Mouse (Mus musculus) heart, embryonic 11.5 days (tissue): ENCODE results near the gene Nmb. TPM values are rescaled to one million over a fixed set of nuclear protein-coding genes. Genes with fewer than 3 reads are reported as not detected.
"Not testable (repeated sequence)": the region's sequence is repeated elsewhere in the genome, so short reads cannot be mapped to it uniquely, and the experiment has no call there.

Source experiments
- ATAC-seq: fragments of 200-750 bp; cut with Nextera tagmentation; replicated peaks from 2 replicates; pipeline ENCODE4 v1.8.0; 2017; ENCODE audit warnings: moderate library complexity; ENCODE audit not compliant: insufficient number of reproducible peaks, low FRiP score, low TSS enrichment
- H3K27ac ChIP-seq: fragments of 300-500 bp; sonication (generic); 2 replicates; pipeline ENCODE4 v1.5.1; 2014; ENCODE audit warnings: mild to moderate bottlenecking, low read depth, low read length
- H3K27me3 ChIP-seq: fragments of 300-500 bp; sonication (generic); 2 replicates; pipeline ENCODE4 v1.6.1; 2014; ENCODE audit warnings: mild to moderate bottlenecking, low read length, mixed read lengths; ENCODE audit not compliant: control insufficient read depth, insufficient read depth
- H3K36me3 ChIP-seq: fragments of 300-500 bp; sonication (generic); 2 replicates; pipeline ENCODE4 v1.6.1; 2014; ENCODE audit warnings: mild to moderate bottlenecking, low read length, moderate library complexity, mixed read lengths; ENCODE audit not compliant: control insufficient read depth, insufficient read depth
- H3K4me1 ChIP-seq: fragments of 300-500 bp; sonication (generic); 2 replicates; pipeline ENCODE4 v1.6.1; 2014; ENCODE audit warnings: low read length; ENCODE audit not compliant: control insufficient read depth, insufficient read depth
- H3K4me2 ChIP-seq: fragments of 300-500 bp; sonication (generic); 2 replicates; pipeline ENCODE4 v1.6.1; 2014; ENCODE audit warnings: mild to moderate bottlenecking, moderate library complexity
- H3K4me3 ChIP-seq: fragments of 300-500 bp; sonication (generic); 2 replicates; pipeline ENCODE4 v1.5.1; 2014; ENCODE audit warnings: low read depth, low read length
- H3K9ac ChIP-seq: fragments of 300-500 bp; sonication (generic); 2 replicates; pipeline ENCODE4 v1.6.1; 2014; ENCODE audit warnings: mild to moderate bottlenecking, low read depth, low read length, moderate library complexity
- H3K9me3 ChIP-seq: fragments of 300-500 bp; sonication (generic); replicated peaks from 2 replicates; pipeline ENCODE4 v1.6.1; 2016; ENCODE audit warnings: low read length; ENCODE audit not compliant: control insufficient read depth
- WGBS: fragments of 180-500 bp; shearing (Covaris S2); extraction: QIAGEN DNeasy Blood & Tissue Kit; methylation state at CpG from one replicate; pipeline ENCODE4 v1.1.7; 2014; ENCODE audit not compliant: insufficient replicate concordance; 5-methylcytosine and 5-hydroxymethylcytosine counted together
- polyA plus RNA-seq: library from polyadenylated mRNA; unstranded; fragments of >200 nt; fragmentation: Nextera tagmentation; extraction: Ambion mirVana; gene quantifications from 2 replicates; pipeline ENCODE4 v1.2.1, GENCODE M21; 2014

Gene Nmb
- 4.7 and 4.9 TPM in 2 replicates for polyA plus RNA-seq

DNA sequence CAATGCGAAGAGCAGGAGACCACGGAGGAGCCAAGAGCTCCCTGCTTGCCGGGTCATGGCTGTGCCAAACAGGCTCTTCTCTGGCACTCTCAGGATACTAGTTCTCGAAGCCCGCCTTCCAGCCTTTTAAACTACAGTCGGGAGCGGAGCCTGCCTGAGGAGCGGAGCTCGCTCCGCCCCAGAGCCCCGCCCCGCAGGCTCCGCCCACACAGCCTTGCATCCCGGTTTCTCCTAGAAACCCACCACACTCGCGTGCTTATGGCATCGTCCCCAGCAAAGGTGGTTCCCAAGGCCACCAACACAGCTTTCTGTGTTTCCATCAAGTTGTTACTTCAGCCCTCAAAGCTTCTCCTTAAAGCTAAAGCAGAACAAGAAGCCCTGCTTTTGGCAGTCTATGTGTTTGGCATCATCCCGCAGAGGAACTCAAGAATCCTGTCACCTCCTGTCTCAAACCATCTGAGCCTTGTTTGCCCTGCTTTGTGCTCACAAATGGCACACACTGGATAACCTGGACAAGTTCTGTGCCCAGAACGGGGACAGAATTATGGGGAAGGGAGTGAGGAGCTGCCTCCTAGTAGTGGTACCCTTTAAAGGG is at the start of gene Nmb:
Gene Nmb, minus strand, starts transcription at position 156 of the 595 bp plus-strand sequence.
- ATAC-seq, result no peak
- whole genome bisulfite sequencing, result 3% methylated on average over 19 of the region's 19 CpGs

DNA sequence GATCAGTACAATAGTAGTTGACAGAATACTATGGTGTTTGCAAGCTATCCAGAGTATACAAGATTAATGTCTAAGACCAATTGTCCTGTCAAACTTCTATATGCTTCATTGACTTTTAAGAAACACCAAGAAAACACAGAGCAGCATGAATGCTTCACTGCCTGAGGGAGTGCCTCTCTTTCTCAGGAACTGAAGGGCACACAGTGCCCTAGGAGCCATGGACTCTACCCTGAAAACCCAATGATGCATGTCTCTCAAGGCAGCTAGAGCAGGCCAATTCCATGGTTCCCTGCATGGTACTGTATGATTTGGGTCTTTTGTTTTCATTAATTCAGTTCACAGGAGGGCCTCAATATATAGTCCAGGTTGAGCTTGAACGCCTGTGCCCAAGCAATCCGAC is 49.4 kb upstream of the Nmb start:
- Histone ChIP-seq H3K9me3 (no peaks in the 10 kb centered on the region), H3K27ac (no peak overlapping the region), H3K27me3 (no peaks in the 10 kb centered on the region), H3K4me3 (no peak overlapping the region), H3K36me3 (no peaks in the 10 kb centered on the region), H3K4me2 (no peak overlapping the region), H3K4me1 (no peaks in the 10 kb centered on the region), H3K9ac (no peak overlapping the region)
- WGBS, result 69% methylated on average over 2 of the region's 2 CpGs
- no peak for ATAC-seq

More for the DNA sequence above, at the start of gene Nmb:
- H3K4me3 ChIP-seq, result peak within 1 kb of the TSS; percentile 50
- no peak within 1 kb of the TSS for H3K27ac ChIP-seq
- no peaks in the 10 kb centered on the region for H3K27me3 ChIP-seq
- H3K4me1 ChIP-seq, result peaks cover 8% of the 10 kb centered on the region; the same call in 1 of the 2 replicates
- H3K9me3 ChIP-seq, result no peaks in the 10 kb centered on the region
- 0 out of 2 replicates have a peak, but pooled peaks cover 2% of the 10 kb centered on the region for H3K36me3 ChIP-seq
- peak within 1 kb of the TSS; percentile 77 for H3K9ac ChIP-seq
- H3K4me2 ChIP-seq, result peak within 1 kb of the TSS; percentile 99

DNA sequence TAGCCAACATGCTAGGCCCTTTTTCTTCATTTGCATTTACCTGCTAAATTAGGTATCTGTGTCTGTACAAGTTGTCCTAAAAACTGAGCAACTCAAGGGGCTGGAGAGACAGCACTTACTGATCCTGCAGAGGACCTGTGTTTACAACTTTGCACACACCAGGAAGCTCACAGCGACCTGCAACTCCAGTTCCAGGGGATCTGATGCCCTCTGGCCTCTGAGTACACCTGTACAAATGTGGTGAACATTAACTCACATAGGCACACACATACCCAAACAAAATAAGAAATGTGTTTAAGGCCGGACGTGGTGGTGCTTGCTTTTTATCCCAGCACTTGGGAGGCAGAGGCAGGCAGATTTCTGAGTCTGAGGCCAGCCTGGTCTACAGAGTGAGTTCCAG is 47.3 kb upstream of the Nmb start:
- Histone ChIP-seq H3K27me3 (no peaks in the 10 kb centered on the region), H3K9ac (no peak overlapping the region), H3K4me3 (no peak overlapping the region), H3K36me3 (no peaks in the 10 kb centered on the region), H3K9me3 (no peaks in the 10 kb centered on the region), H3K27ac (no peak overlapping the region), H3K4me2 (no peak overlapping the region), H3K4me1 (no peaks in the 10 kb centered on the region)
- WGBS, result 53% methylated on average over 3 of the region's 3 CpGs
- no peak for ATAC-seq

DNA sequence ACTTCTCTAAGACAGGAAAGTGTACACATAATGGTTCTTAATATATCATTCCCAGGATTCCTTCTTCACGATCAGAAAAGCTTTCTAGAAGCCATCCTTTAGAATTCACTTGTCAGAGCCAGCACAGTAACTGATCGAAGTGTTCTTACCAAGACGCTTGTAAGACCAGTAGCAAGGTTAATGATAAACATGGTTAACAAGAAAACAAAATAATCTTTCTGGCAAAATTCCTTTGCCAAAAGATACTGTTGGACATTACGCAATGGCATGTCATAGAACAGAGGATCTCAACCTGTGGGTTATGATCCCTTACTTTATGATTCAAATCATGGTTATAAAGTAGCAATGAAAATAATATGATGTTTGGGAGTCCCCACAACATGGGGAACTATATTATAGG is 46.6 kb upstream of the Nmb start:
- Histone ChIP-seq H3K27me3 (no peaks in the 10 kb centered on the region), H3K4me1 (peaks cover 2% of the 10 kb centered on the region; the same call in 1 of the 2 replicates), H3K4me3 (no peak overlapping the region), H3K36me3 (no peaks in the 10 kb centered on the region), H3K4me2 (no peak overlapping the region), H3K9me3 (no peaks in the 10 kb centered on the region), H3K27ac (no peak overlapping the region), H3K9ac (no peak overlapping the region)
- 81% methylated on average over 4 of the region's 4 CpGs for WGBS
- no peak for ATAC-seq

DNA sequence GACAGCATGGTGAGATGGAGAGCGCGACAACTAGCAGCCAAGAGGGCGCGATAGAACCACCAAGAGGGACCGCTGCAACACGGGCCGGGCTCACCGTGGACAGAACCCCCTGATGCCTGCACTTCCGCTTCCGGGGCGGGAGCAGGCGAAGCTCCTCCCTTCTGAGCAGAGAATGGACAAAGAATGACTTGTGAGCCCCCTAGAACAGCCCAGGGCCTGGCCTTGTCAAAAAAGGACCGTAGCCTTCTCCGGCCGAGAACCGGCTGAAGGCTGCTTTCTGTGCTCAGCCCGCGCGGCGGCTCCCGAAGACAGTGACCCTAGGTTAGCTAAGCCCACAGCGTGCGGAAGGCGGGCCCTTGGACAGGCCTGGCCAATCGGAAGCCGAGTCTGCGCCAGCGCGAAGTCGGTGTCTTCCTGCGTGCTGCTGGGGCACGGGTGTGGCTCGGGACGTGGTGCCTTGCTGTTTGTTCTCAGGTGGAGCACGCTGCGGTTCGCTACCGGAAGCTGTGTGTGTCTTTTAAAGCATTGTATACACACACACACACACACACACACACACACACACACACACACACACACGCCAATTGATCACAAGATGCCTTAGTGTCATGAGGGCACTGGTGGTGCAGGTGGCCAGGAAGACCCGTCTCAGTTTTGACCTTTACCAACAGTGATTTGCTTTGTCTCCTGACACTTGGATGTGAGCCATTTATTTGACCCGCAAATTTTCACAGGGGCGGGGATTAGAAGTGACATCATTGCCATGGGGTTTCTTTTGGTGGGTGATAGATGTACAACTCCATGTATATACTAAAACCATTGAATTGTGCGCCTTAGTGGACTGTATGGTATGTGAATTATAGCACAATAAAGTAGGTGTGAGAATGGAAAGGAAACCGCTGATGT is 42.8 kb upstream of the Nmb start, which contains the start of gene Sec11a:
Gene Sec11a, minus strand, starts transcription at position 336 of the 906 bp plus-strand sequence.
- peak within 1 kb of the TSS; percentile 70 for H3K4me2 ChIP-seq
- no peaks in the 10 kb centered on the region for H3K27me3 ChIP-seq
- peak within 1 kb of the TSS; percentile 88 for H3K9ac ChIP-seq
- peaks cover 7% of the 10 kb centered on the region for H3K4me1 ChIP-seq
- no peaks in the 10 kb centered on the region for H3K9me3 ChIP-seq
- peak within 1 kb of the TSS; percentile 96 for H3K27ac ChIP-seq
- peak within 1 kb of the TSS; percentile 79 for H3K4me3 ChIP-seq
- H3K36me3 ChIP-seq, result no peaks in the 10 kb centered on the region
- WGBS, result 3% methylated on average over 44 of the region's 44 CpGs
- peak; percentile 100 for ATAC-seq

DNA sequence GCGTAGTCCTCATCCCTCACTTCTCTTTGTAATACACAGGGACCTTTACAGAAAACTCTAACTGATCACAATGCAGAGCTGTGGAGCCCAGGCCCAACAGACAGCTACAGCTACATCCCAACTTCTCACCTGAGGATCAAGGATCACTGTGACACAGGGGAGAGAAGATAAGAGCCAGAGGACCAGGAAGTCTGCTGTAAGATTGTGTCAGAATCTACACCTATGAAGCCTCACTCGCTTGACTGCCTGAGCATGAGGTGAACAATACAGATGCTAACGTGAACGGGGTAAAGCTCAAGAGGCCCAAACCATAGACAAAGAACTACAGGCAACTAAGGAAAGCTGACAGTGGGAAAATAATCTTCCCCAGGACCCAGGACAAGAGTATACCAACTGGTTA is 34.9 kb upstream of the Nmb start:
- 92% methylated on average over 4 of the region's 4 CpGs for WGBS

DNA sequence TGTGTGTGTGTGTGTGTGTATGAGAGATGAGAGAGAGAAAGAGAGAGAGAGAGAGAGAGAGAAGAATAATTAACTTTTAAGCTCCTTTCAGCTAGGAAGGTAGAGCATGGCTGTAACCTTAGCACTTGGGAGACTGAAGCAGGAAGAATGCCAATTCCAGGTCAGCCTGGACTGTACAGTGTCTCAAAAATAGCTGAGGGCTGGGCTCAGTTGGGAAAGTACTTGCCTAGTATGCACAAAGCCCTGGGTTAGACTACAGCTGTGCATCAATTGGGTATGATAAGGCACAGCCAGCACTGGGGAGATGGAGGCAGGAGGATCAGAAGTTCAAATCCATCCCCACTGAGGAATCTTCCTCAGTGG is 32.4 kb upstream of the Nmb start:
- ATAC-seq, H3K36me3 ChIP-seq, H3K9me3 ChIP-seq, H3K4me1 ChIP-seq, H3K4me3 ChIP-seq, H3K4me2 ChIP-seq, H3K9ac ChIP-seq, H3K27me3 ChIP-seq, H3K27ac ChIP-seq: not testable (repeated sequence)

More for the DNA sequence above, 34.9 kb upstream of the Nmb start:
- H3K36me3 ChIP-seq, result no peaks in the 10 kb centered on the region
- ATAC-seq, result no peak
- H3K27ac ChIP-seq, result no peak overlapping the region
- no peak overlapping the region for H3K4me2 ChIP-seq
- H3K4me1 ChIP-seq, result 0 out of 2 replicates have a peak, but pooled peaks cover 2% of the 10 kb centered on the region
- H3K9me3 ChIP-seq, result no peaks in the 10 kb centered on the region
- no peak overlapping the region for H3K4me3 ChIP-seq
- H3K27me3 ChIP-seq, result no peaks in the 10 kb centered on the region
- H3K9ac ChIP-seq, result no peak overlapping the region

DNA sequence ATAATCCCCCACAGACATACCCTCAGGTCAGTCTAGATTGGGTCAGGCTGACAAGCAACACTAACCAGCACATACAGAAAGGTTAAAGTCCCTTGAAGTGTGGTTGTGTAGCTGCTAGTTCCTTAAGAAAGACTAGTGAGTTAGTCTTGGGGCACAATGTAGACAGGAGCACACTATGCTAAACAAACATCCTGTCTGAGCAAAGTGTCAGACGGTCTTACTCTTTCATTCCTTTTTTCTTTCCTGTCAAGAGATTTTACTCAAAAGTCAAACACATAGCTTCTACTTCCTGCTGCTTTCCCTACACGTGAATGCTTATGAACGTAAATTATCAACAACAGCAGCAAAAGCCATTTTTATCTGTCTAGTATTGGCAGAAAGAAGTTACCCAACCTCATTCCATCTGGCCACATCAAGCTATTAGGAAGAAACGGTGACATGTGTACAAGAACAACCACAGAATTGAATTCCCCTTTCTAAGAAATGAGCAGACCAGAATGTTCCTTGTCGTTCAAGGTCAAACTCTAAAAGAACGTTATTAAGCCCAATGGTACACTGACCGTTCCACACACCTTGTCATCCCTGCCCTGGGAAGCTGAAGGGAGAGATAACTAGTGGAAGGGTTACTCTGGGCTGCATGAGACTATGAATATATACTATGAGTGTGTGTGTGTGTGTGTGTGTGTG is 31.9 kb upstream of the Nmb start:
- not testable (repeated sequence) for H3K36me3 ChIP-seq, H3K4me3 ChIP-seq, H3K4me1 ChIP-seq, H3K27me3 ChIP-seq, ATAC-seq, H3K9ac ChIP-seq, H3K4me2 ChIP-seq, H3K27ac ChIP-seq, H3K9me3 ChIP-seq
- 53% methylated on average over 7 of the region's 7 CpGs for WGBS
